Mouse (Mus musculus): ENCODE measurements around the gene Pnrc2. TPM values are rescaled to one million over a fixed set of nuclear protein-coding genes. Genes with fewer than 3 reads are reported as not detected.

Pnrc2 gene
- polyA plus RNA-seq, 1 experiment: 10.5 TPM

GRCm38 (mm10) chr4:135823298-135823697 lies 50.4 kb downstream of the Pnrc2 start:
- TF ChIP-seq GATA1 (IDR thresholded peaks at IDR 0.05; ENCODE audit: low read length): no peak

- no peak for TF ChIP-seq GATA1 (IDR thresholded peaks at IDR 0.05; ENCODE audit: low read length)
Observed at GRCm38 (mm10) chr4:135821772-135822171, 51.9 kb downstream of the Pnrc2 start.

Other genes starting within 250 kb of the Pnrc2 start
- not detected in 2 replicates for gene Ifnlr1, start 187.6 kb downstream of the Pnrc2 start, polyA plus RNA-seq (2012)
- gene Il22ra1, start 145.7 kb downstream of the Pnrc2 start, polyA plus RNA-seq (2012): not detected in 2 replicates
- gene Myom3, start 114.1 kb downstream of the Pnrc2 start, polyA plus RNA-seq (2012): not detected in 2 replicates
- gene Srsf10, start 18.1 kb downstream of the Pnrc2 start, polyA plus RNA-seq (2012): 358 and 475 TPM in 2 replicates
- gene Cnr2, start 21.5 kb upstream of the Pnrc2 start, polyA plus RNA-seq (2012): 2.2 and 2.7 TPM in 2 replicates
- 12.6 and 12.7 TPM in 2 replicates for gene Fuca1, start 46.9 kb upstream of the Pnrc2 start, polyA plus RNA-seq (2012)
- gene Hmgcl, start 72.6 kb upstream of the Pnrc2 start, polyA plus RNA-seq (2012): 34.3 and 39.4 TPM in 2 replicates
- 25.8 and 31.1 TPM in 2 replicates for gene Gale, start 89.9 kb upstream of the Pnrc2 start, polyA plus RNA-seq (2012)
- gene Lypla2, start 98.8 kb upstream of the Pnrc2 start, polyA plus RNA-seq (2012): 245 and 299 TPM in 2 replicates
- 86.7 and 109 TPM in 2 replicates for gene Pithd1, start 113.4 kb upstream of the Pnrc2 start, polyA plus RNA-seq (2012)
- 7.7 and 8.3 TPM in 2 replicates for gene Eloa, start 147.9 kb upstream of the Pnrc2 start, polyA plus RNA-seq (2012)
- 1,675 and 1,773 TPM in 2 replicates for gene Rpl11, start 179.6 kb upstream of the Pnrc2 start, polyA plus RNA-seq (2012)

All from G1E-ER4 (cell line).